Mouse (Mus musculus) liver, embryonic 12.5 days (tissue): ENCODE measurements around the gene Coro6. TPM values are rescaled to one million over a fixed set of nuclear protein-coding genes. Genes with fewer than 3 reads are reported as not detected.

Experiments
- ATAC-seq: fragments of 200-750 bp; cut with Nextera tagmentation; 2 replicates; pipeline ENCODE4 v1.8.0; 2017; ENCODE audit warnings: moderate number of reproducible peaks, mild to moderate bottlenecking, moderate library complexity
- H3K27ac ChIP-seq: fragments of 300-500 bp; sonication (generic); 2 replicates; pipeline ENCODE4 v1.5.1; 2016; ENCODE audit warnings: mild to moderate bottlenecking
- H3K27me3 ChIP-seq: fragments of 300-500 bp; sonication (generic); replicated peaks from 2 replicates; pipeline ENCODE4 v1.6.1; 2016; ENCODE audit warnings: mild to moderate bottlenecking, moderate library complexity
- H3K36me3 ChIP-seq: fragments of 300-500 bp; sonication (generic); 2 replicates; pipeline ENCODE4 v1.6.1; 2016; ENCODE audit warnings: mild to moderate bottlenecking, moderate library complexity
- H3K4me1 ChIP-seq: fragments of 300-500 bp; sonication (generic); 2 replicates; pipeline ENCODE4 v1.6.1; 2016
- H3K4me2 ChIP-seq: fragments of 300-500 bp; sonication (generic); 2 replicates; pipeline ENCODE4 v1.6.1; 2016; ENCODE audit warnings: mild to moderate bottlenecking, moderate library complexity
- H3K4me3 ChIP-seq: fragments of 300-500 bp; sonication (generic); 2 replicates; pipeline ENCODE4 v1.5.1; 2016; ENCODE audit warnings: mild to moderate bottlenecking, moderate library complexity
- H3K9ac ChIP-seq: fragments of 300-500 bp; sonication (generic); 2 replicates; pipeline ENCODE4 v1.6.1; 2016; ENCODE audit warnings: mild to moderate bottlenecking, moderate library complexity
- H3K9me3 ChIP-seq: fragments of 300-500 bp; sonication (generic); replicated peaks from 2 replicates; pipeline ENCODE4 v1.6.1; 2016; ENCODE audit warnings: mild to moderate bottlenecking, moderate library complexity
- WGBS: fragments of 180-500 bp; shearing (Covaris S2); methylation state at CpG from one replicate; pipeline ENCODE4 v1.1.7; 2016; ENCODE audit not compliant: insufficient replicate concordance; 5-methylcytosine and 5-hydroxymethylcytosine counted together
- polyA plus RNA-seq: library from polyadenylated mRNA; unstranded; fragments of >200 nt; fragmentation: Nextera tagmentation; extraction: Ambion mirVana; gene quantifications from 2 replicates; pipeline ENCODE4 v1.2.1, GENCODE M21; 2016

Gene Coro6
- polyA plus RNA-seq, 1 experiment from 2014 or later: not detected

GRCm38 (mm10) chr11:77497341-77497756, 35.1 kb downstream of the Coro6 start:
- no peak overlapping the region for H3K4me3 ChIP-seq
- no peak for ATAC-seq

GRCm38 (mm10) chr11:77497851-77498250, 35.6 kb downstream of the Coro6 start:
- H3K27ac ChIP-seq: 0 out of 2 replicates have a peak overlapping the region, but pooled peaks have one; percentile 36
- peaks cover 38% of the 10 kb centered on the region for H3K36me3 ChIP-seq
- H3K9me3 ChIP-seq: no peaks in the 10 kb centered on the region
- no peaks in the 10 kb centered on the region for H3K27me3 ChIP-seq
- no peak overlapping the region for H3K9ac ChIP-seq
- no peak overlapping the region for H3K4me3 ChIP-seq
- peak overlapping the region; percentile 10; the same call in 1 of the 2 replicates for H3K4me2 ChIP-seq
- 68% methylated on average over 4 of the region's 4 CpGs for WGBS
- peaks cover 55% of the 10 kb centered on the region for H3K4me1 ChIP-seq
- ATAC-seq: no peak

More at GRCm38 (mm10) chr11:77497341-77497756, 35.1 kb downstream of the Coro6 start:
- Histone ChIP-seq H3K36me3 (peaks cover 33% of the 10 kb centered on the region), H3K9ac (no peak overlapping the region), H3K27ac (peak overlapping the region; percentile 73; the same call in 1 of the 2 replicates), H3K4me1 (peaks cover 60% of the 10 kb centered on the region), H3K27me3 (no peaks in the 10 kb centered on the region), H3K9me3 (no peaks in the 10 kb centered on the region), H3K4me2 (no peak overlapping the region; the same call in 1 of the 2 replicates)
- 40% methylated on average over 6 of the region's 6 CpGs for WGBS

DNA sequence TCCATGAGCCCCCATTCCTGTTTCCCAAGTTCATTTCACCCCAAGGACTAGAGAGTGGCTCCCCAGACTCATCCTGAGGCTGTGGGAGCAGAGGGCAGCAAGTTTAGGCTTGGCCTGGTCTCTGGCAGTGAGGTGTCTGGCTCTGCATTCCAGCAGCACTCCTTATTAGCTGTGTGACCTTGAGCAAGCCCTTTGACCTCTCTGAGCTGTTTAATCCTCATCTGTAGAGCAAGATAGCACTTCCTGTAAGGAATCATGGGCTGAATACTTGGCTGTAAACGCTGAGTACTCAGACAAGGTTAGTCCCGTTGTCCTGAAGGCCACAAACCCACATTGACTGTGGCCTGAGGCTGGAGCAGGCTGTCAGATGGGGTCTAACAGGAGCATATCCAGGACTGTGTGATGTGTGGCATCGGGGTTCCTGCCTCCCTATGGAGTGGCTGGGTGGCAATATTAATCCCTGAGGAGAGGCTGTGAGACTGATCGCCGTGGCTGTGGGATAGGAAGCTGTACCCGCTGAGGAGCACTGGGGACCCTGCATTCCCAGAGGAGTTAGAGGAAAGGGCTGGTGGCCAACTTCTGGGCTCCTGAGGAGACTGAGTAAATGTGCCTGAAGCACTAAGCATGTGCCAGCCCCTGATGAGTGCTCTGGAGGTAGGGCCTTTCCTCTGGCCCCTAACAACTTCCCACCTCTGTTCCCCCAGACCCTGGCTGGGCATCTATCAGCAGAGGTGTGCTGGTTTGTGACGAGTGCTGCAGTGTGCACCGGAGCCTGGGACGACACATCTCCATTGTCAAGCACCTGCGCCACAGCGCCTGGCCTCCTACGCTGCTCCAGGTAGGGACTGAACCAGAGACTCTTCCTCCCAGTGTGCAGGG, 36.3 kb downstream of the Coro6 start:
- peaks cover 53% of the 10 kb centered on the region for H3K4me1 ChIP-seq
- no peak for ATAC-seq
- H3K9me3 ChIP-seq: no peaks in the 10 kb centered on the region
- peak overlapping the region; percentile 10; the same call in 1 of the 2 replicates for H3K4me2 ChIP-seq
- H3K4me3 ChIP-seq: no peak overlapping the region
- H3K27me3 ChIP-seq: no peaks in the 10 kb centered on the region
- H3K27ac ChIP-seq: 0 out of 2 replicates have a peak overlapping the region, but pooled peaks have one; percentile 36
- 0 out of 2 replicates have a peak overlapping the region, but pooled peaks have one; percentile 7 for H3K9ac ChIP-seq
- peaks cover 44% of the 10 kb centered on the region for H3K36me3 ChIP-seq
- WGBS: 79% methylated on average over 12 of the region's 12 CpGs

DNA sequence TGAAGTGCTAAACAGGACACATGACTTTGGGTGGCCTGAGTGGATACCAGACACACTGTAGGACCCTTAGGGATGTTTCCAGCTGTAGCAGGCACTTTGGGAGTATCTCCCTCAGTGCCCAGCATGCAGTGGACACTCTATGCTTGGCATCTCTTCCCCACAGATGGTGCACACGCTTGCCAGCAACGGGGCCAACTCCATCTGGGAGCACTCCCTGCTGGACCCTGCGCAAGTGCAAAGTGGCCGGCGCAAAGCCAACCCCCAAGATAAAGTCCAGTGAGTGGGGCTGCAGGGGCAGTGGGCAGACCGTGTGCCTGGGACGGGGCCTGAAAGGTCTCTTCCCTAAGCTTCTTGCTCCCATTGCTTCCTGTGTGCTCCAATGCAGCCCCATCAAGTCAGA, 37.1 kb downstream of the Coro6 start:
- peaks cover 45% of the 10 kb centered on the region for H3K4me1 ChIP-seq
- no peaks in the 10 kb centered on the region for H3K27me3 ChIP-seq
- 79% methylated on average over 7 of the region's 7 CpGs for WGBS
- H3K36me3 ChIP-seq: peaks cover 53% of the 10 kb centered on the region
- no peak overlapping the region for H3K27ac ChIP-seq
- ATAC-seq: no peak
- no peaks in the 10 kb centered on the region for H3K9me3 ChIP-seq
- no peak overlapping the region for H3K4me2 ChIP-seq
- H3K4me3 ChIP-seq: no peak overlapping the region
- H3K9ac ChIP-seq: no peak overlapping the region

- Histone ChIP-seq H3K36me3 (peaks cover 66% of the 10 kb centered on the region), H3K4me3 (no peak overlapping the region), H3K27me3 (no peaks in the 10 kb centered on the region), H3K4me1 (peaks cover 32% of the 10 kb centered on the region), H3K27ac (no peak overlapping the region), H3K9me3 (no peaks in the 10 kb centered on the region), H3K9ac (no peak overlapping the region), H3K4me2 (no peak overlapping the region)
- no peak for ATAC-seq
- WGBS: 86% methylated on average over 17 of the region's 17 CpGs
Measured at GRCm38 (mm10) chr11:77500361-77501325, 38.4 kb downstream of the Coro6 start.

- Histone ChIP-seq H3K36me3 (peaks cover 73% of the 10 kb centered on the region), H3K27ac (no peak overlapping the region), H3K9ac (no peak overlapping the region), H3K9me3 (no peaks in the 10 kb centered on the region), H3K27me3 (no peaks in the 10 kb centered on the region), H3K4me2 (no peak overlapping the region), H3K4me1 (peaks cover 26% of the 10 kb centered on the region), H3K4me3 (no peak overlapping the region)
- 23% methylated on average over 5 of the region's 5 CpGs for WGBS
- no peak for ATAC-seq
Measured at GRCm38 (mm10) chr11:77501392-77501791, 39.2 kb downstream of the Coro6 start.

GRCm38 (mm10) chr11:77501971-77502370, 39.8 kb downstream of the Coro6 start:
- Histone ChIP-seq H3K9ac (no peak overlapping the region), H3K36me3 (peaks cover 79% of the 10 kb centered on the region), H3K4me1 (peaks cover 22% of the 10 kb centered on the region), H3K27me3 (no peaks in the 10 kb centered on the region), H3K4me3 (no peak overlapping the region), H3K9me3 (no peaks in the 10 kb centered on the region), H3K4me2 (no peak overlapping the region), H3K27ac (no peak overlapping the region)
- ATAC-seq: no peak
- WGBS: 70% methylated on average over 4 of the region's 4 CpGs

DNA sequence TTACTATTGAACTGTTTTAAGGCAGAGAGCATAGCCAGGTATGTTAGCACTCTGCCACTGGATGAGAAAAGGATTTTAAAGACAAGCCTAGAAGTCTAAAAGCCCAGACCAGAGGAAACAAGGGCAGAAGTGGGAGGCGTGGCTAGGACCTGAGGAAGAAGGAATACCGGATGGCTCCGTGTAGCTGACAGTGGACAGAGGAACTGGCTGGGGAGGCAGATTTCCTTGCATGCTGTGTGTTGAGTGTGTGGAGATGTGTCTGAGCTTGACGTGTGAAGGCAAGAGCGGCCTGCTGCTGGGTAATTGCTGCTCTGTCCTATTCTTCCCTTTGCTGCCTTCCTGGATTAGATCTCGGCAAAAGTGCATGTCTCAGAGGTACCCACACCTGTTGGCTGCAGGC, 40.3 kb downstream of the Coro6 start:
- no peak overlapping the region for H3K4me2 ChIP-seq
- no peak for ATAC-seq
- H3K9me3 ChIP-seq: no peaks in the 10 kb centered on the region
- no peak overlapping the region for H3K4me3 ChIP-seq
- H3K36me3 ChIP-seq: peaks cover 84% of the 10 kb centered on the region
- no peak overlapping the region for H3K9ac ChIP-seq
- H3K27me3 ChIP-seq: no peaks in the 10 kb centered on the region
- 81% methylated on average over 6 of the region's 6 CpGs for WGBS
- H3K4me1 ChIP-seq: peaks cover 17% of the 10 kb centered on the region
- no peak overlapping the region for H3K27ac ChIP-seq

GRCm38 (mm10) chr11:77503511-77503910, 41.3 kb downstream of the Coro6 start:
- 55% methylated on average over 3 of the region's 3 CpGs for WGBS

DNA sequence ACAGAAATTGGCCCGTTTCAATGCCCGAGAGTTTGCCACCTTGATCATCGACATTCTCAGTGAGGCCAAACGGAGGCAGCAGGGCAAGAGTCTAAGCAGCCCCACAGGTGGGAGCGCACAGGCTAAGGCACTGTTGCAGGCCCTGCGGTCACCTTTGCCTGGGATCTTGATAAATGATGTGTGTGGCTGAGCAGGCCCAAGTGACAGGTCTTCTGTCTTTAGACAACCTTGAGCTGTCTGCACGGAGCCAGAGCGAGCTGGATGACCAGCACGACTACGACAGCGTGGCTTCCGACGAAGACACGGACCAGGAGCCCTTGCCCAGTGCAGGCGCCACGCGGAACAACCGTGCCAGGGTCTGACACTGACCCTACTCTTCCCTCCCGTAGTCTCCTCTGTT, 42.2 kb downstream of the Coro6 start:
- Histone ChIP-seq H3K36me3 (peaks cover 77% of the 10 kb centered on the region), H3K9me3 (no peaks in the 10 kb centered on the region), H3K9ac (no peak overlapping the region), H3K4me3 (no peak overlapping the region), H3K27ac (no peak overlapping the region), H3K4me1 (peaks cover 15% of the 10 kb centered on the region), H3K27me3 (no peaks in the 10 kb centered on the region), H3K4me2 (no peak overlapping the region)
- WGBS: 88% methylated on average over 19 of the region's 19 CpGs
- ATAC-seq: no peak

More at GRCm38 (mm10) chr11:77503511-77503910, 41.3 kb downstream of the Coro6 start:
- Histone ChIP-seq H3K4me2 (no peak overlapping the region), H3K27me3 (no peaks in the 10 kb centered on the region), H3K9me3 (no peaks in the 10 kb centered on the region), H3K4me3 (no peak overlapping the region), H3K27ac (no peak overlapping the region), H3K9ac (no peak overlapping the region), H3K36me3 (peaks cover 86% of the 10 kb centered on the region), H3K4me1 (peaks cover 11% of the 10 kb centered on the region)
- no peak for ATAC-seq

- H3K4me1 ChIP-seq: peaks cover 15% of the 10 kb centered on the region
- no peak overlapping the region for H3K27ac ChIP-seq
- WGBS: 86% methylated on average over 22 of the region's 22 CpGs
- H3K9ac ChIP-seq: no peak overlapping the region
- H3K4me3 ChIP-seq: no peak overlapping the region
- no peak for ATAC-seq
- no peaks in the 10 kb centered on the region for H3K9me3 ChIP-seq
- no peak overlapping the region for H3K4me2 ChIP-seq
- H3K27me3 ChIP-seq: no peaks in the 10 kb centered on the region
- peaks cover 66% of the 10 kb centered on the region for H3K36me3 ChIP-seq
Measured at GRCm38 (mm10) chr11:77505291-77505980, 43.2 kb downstream of the Coro6 start.
